Mouse (Mus musculus) gonadal fat pad, adult 2 months (tissue): ENCODE results near the gene Gfpt1. TPM values are rescaled to one million over a fixed set of nuclear protein-coding genes. Genes with fewer than 3 reads are reported as not detected.
"Not testable (repeated sequence)": the region's sequence is repeated elsewhere in the genome, so short reads cannot be mapped to it uniquely, and the experiment has no call there.

ENCODE experiments used
- DNase-seq: peaks from one replicate; pipeline ENCODE4 v3.0.0-alpha.2; 2012; ENCODE audit warnings: low read depth
- polyA plus RNA-seq: library from polyadenylated mRNA; depleted of rRNA; stranded (reverse); fragments of >200 nt; gene quantifications from 2 replicates; pipeline ENCODE4 v1.2.3, GENCODE M21; 2012

The Gfpt1 gene
- polyA plus RNA-seq, 1 experiment = 20.4 TPM

- DNase-seq = no peak
These were observed 676 bp upstream of the Gfpt1 start for GRCm38 (mm10) chr6:87042004-87042336.

- DNase-seq = no peak
These were observed 478 bp downstream of the Gfpt1 start for GRCm38 (mm10) chr6:87043131-87043516.

DNA sequence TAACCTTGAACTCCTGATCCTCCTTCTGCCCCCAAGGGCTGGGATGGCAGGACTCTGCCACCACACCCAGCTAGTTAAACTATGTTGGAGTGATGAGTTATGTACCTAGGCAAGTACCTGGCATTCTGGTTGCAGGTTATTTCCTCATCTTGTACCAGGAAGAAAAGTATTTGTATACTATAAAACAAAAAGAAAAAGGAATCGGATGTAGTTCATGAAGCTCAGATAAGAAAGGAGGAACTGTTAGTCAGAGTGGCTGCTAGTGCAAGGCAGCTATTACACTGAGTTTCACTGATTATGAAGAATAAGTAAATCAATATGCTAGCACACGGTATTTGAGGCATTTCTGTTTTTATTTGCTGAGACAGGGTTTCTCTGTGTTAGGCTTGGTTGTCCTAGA lies 2.2 kb downstream of the Gfpt1 start:
- no peak for DNase-seq

DNA sequence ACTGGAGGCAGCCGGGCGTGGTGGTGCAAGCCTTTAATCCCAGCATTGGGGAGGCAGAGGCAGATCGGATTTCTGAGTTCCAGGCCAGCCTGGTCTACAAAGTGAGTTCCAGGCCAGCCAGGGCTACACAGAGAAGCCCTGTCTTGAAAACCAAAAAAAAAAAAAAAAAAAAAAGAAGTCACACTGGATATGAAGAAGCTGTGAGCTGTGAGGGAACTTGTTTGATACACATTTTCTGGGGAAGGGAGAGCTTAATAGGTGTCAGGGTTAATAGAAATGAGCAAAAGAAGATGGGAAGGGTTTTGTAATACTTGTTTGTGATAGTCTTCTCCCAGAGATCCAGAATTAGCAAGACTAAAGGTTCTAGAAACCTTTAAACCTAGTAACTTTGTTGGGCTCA lies 2.9 kb downstream of the Gfpt1 start:
- no peak for DNase-seq

DNA sequence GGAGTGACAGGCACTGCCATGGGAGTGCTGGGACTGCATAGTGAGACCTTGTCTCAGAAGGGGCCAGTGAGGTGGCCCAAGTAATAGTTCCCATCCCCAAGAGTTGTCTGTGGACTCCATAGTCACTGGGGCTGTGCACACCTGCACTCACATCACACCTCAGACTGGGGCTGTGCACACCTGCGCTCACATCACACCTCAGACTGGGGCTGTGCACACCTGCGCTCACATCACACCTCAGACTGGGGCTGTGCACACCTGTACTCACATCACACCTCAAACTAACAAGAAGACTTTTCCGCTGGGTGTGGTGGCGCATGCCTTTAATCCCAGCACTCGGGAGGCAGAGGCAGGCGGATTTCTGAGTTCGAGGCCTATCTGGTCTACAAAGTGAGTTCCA lies 6.1 kb downstream of the Gfpt1 start:
- not testable (repeated sequence) for DNase-seq

- DNase-seq = no peak
These were observed 9.3 kb downstream of the Gfpt1 start for GRCm38 (mm10) chr6:87051886-87052425.

DNA sequence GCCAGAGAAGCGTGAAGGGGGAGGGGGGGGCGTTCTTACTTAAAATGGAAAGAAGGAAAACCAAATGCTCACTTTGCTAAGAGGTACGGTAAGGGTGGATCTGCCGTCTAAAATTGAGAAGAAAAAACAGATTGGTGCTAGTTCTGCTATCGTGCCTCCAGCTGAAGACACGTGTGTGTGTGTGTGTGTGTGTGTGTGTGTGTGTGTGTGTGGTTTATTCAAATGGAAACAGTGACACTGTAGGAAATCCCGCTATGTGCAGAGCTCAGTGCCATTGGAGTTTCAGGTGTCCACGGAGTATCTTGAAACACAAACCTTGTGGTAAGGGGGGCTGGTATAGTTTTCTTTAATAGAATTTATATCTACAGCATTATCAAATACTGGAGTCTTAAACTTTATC lies 11.5 kb downstream of the Gfpt1 start:
- DNase-seq = no peak

GRCm38 (mm10) chr6:87059754-87060153 lies 17.1 kb downstream of the Gfpt1 start:
- no peak for DNase-seq

DNA sequence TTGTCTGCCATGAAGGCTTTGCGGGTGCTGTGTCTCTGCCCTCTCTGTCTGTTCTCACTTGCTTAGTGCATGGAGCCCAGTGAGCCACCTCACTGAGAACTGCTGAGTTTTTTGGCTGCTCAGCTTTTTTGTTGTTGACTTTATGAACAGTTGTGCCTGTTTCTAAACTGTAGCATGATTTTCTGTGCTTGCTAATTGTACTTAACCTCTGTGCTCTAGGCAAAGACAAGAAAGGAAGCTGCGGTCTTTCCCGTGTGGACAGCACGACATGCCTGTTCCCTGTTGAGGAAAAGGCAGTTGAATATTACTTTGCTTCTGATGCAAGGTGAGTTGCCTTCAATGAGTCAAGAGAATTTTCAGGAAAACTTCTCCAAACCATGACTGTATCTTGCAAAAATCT lies 20.9 kb downstream of the Gfpt1 start:
- DNase-seq = no peak

- DNase-seq = no peak
These were observed 25.6 kb downstream of the Gfpt1 start for GRCm38 (mm10) chr6:87068209-87068608.

DNA sequence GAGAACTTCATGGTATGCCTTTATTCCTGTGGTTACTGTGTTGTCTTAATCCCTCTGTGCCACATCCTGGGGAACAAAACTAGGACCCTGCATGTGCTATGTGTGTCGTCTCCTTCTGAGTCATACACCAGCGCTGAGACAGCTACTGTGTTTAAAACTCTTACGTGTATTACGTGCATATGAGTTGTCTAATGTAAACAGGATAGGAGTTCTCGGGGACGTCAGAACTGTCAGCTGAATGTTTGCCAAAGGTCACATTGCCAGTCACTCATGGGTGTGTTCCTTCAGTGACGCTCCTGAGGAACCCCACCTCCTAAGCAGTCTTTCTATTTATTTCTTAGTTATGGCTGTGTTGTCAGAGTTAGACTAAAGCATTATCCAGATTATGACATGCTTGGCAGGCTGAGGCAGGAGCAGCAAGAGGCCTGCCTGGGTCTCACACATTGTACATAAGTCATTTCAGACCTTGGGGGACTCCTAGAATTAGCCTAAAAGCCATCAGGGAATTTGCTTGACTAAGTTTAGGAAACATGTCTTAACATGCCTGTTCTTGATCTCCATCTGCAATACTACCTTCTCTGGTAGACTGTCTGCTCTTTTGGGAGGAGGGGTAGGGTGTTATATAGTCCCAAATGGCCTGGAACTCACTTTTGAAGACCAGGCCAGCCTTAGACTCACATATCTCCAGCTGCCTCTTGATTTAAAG lies 26.7 kb downstream of the Gfpt1 start:
- no peak for DNase-seq

DNA sequence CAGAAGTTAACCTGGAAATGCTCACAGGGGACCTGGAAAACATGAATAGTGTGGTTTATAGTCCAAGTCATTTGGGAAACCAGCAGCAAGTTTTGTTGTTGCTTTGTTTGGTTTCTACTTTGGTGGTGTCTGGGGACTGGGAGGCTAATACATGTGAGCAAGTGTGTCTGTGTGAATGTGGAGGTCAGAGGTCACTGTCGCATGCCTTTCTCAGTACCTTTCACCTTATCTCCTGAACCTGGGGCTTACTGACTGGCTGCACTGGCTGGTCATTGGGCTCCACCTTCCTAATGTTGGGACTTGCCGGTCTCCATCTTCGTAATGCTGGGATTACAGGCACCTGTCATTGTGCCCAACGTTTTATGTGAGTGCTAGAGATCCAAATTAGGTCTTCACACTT lies 28.0 kb downstream of the Gfpt1 start:
- no peak for DNase-seq

- no peak for DNase-seq
These were observed 30.1 kb downstream of the Gfpt1 start for GRCm38 (mm10) chr6:87072759-87073158.

DNA sequence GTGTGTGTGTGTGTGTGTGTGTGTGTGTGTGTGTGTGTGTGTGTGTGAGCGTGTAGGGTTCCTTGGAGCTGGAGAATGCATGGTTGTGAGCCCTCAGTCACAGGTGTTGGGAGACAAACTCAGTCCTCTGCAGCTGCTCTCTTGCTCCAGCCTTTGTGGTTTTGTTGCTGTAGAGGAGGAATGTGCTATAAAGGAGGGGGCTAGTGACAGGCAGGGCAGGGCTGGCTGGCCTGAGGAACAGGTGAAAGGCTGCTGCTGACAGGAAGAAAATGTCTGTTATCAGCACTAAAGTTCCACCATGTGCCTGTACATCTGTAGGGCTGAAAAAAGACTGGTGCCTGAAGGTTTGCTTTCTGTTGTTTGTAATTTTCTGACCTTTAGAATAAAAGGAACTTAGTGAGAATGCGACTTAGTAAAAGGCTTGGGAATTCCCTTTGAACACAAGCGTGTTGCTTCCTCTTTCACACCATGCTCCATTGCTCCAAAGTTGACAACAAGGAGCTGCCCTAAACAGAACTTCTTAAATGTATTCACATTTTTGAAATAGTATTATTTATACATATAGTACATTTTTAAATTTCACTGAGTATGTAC lies 32.5 kb downstream of the Gfpt1 start:
- no peak for DNase-seq

DNA sequence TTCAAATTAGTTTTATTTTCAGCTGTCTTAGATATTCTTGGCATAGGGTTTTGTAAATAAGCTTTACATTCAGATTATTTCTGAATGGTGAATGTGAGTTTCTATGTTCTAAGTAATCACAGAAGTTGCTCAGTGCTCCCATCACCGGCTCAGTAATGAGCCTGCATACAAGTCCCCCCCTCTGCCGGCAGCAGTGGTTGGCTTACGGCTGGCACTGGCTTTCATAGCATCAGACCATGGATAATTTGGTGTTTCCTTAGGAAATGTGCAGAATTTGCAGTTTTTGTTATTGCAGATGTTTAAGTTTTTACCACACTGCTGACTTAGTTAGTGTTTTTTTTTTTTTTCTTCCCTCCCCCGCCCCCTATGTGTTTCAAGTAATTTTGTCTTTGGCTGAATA lies 36.8 kb downstream of the Gfpt1 start:
- no peak for DNase-seq

DNA sequence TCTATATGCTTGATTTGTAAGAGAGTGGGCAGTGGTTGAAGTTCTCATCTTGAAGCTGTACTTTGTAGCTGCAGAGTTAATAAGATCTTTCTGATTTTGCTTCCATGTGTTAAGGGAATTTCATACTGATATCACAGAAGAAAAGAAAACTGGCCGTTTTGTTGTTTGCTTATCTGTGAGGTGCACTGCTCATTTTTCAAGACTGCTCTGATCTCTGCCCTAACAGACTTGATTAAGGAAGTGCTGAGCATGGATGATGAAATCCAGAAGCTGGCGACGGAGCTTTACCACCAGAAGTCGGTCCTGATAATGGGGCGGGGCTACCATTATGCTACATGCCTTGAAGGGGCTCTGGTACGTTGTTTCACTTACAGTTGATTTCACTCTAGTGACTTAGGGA lies 42.4 kb downstream of the Gfpt1 start:
- no peak for DNase-seq

DNA sequence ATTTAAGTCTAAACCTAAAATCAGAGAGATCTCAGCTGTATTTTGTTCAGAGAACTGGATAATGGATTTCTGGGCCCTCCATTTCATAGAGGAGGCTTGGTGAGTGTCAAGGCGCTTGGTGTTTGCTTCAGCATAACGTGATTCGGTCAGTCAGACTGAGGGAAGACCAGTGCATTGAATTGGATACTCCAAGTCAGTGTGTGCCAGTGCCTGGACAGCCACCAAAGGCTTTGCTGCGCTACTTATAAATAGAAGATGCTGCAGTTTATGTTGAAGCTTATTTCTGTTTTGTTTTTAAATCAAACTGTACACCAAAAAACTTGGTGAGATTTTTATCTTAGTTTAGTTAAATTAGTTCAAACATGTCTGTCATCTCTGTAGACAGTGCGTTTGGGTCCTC lies 45.7 kb downstream of the Gfpt1 start:
- no peak for DNase-seq

DNA sequence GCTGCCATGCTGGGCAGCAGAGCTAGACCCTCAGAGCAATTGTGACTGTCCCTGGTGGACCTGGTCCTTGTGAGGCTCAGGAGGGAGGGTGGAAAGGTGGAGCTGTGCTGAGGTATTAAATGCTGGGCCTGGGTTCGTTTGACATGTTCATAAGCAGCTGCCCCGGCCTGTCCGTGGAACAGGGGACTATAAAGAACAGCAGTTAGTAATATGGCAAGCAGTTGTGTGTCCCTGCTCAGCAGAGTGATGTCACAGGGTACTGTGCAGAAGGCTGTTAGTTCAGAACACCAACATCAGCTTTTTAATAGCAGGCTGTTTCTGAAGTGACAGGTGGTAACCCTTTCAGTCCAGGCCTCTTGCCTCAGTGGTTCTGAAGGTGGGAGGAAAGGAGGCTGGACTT lies 48.2 kb downstream of the Gfpt1 start:
- DNase-seq = no peak

DNA sequence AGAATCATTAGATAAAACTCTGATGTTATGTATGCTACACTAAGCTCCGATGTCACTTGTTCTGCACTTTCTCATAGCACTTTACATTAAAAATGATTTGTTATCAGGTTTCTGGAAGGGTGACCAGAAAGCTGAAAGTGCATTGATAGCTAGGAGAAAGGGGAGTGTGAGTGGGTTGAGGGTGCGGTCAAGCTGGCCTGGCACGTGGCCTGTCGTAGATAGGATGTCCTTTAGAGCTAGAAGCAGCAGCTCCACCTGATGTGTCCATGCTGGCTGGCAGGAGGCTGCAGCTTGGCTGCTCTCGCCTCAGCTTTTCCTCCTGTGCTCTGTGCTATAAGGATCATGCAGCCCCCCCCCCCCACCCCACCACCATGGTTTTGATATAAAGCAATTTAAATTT lies 49.8 kb downstream of the Gfpt1 start:
- DNase-seq = no peak

DNA sequence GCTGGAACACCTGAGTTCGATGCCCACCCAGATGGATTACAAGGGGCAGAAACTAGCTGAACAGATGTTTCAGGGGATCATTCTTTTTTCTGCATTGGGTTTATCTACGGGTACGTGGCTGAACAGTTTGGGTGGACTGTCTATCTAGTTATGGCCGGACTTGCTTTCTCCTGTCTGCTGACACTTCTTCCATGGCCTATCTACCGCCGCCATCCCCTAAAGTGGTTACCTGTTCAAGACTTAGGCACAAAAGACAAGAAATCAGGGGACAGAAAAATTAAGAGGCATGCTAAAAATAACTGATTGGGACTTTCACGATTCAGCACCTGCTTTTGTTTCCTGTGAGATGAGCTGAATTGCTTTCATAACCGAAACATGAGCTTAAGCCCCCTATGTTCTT lies 51.0 kb downstream of the Gfpt1 start:
- not testable (repeated sequence) for DNase-seq

GRCm38 (mm10) chr6:87099261-87099660 lies 56.6 kb downstream of the Gfpt1 start:
- no peak for DNase-seq

GRCm38 (mm10) chr6:87099671-87100296 lies 57.1 kb downstream of the Gfpt1 start:
- no peak for DNase-seq

DNA sequence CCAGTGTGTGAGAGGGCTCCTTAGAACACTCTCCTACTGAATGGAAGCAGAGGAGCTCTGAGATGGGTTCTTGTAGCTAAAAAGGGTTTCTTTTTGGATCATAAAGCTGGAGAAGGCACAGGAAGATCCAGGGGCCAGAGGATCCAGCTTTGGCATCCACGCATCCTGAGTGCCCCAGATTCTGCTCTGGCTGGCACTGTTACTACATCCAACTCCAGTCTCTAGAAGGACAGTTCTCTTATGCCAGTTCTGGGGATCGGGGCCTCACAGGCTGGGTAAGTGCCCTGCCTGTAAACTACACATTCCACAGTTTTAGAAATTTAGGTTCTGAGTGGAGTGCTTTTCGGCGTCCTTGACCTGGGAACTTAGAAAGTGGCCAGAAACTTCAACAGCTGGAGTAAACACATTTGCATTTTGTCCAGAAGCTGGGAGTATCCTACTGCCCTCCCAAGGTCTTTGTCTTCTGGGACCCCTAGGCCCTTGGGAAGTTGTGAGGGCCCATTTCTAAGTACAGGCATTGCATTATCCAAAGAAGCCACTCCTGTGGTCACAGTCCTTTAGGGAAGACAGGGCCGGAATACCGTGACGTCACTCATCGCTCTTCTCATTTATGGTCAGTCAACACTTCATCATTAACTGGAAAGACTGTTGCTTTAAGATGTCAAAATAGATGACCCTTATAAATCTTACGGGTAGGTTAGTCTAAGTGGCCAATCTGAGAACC lies 57.8 kb downstream of the Gfpt1 start:
- DNase-seq = no peak
